Mouse (Mus musculus) E14TG2a.4 (cell line): ENCODE results near the gene Snx20.

Source experiments
- CTCF ChIP-seq: conservative IDR thresholded peaks from 2 replicates; pipeline ENCODE4 v1.5.1; 2014; ENCODE audit warnings: low read length
- NANOG ChIP-seq: IDR thresholded peaks from 2 replicates; pipeline ENCODE4 v1.6.1; 2014; ENCODE audit warnings: borderline replicate concordance, low read length, mixed read lengths

GRCm38 (mm10) chr8:88620931-88621330 lies 15.0 kb downstream of the Snx20 start:
- TF ChIP-seq CTCF (no peak), NANOG (no peak)
